Mouse (Mus musculus) intestine, postnatal 0 days (tissue): ENCODE results near the gene Ropn1. TPM values are rescaled to one million over a fixed set of nuclear protein-coding genes. Genes with fewer than 3 reads are reported as not detected.
A peak's percentile ranks its signal among the peaks of the same experiment; 100 is the strongest.

Experiments
- ATAC-seq: fragments of 200-750 bp; cut with Nextera tagmentation; 2 replicates; pipeline ENCODE4 v1.8.0; 2017; ENCODE audit warnings: mild to moderate bottlenecking, moderate TSS enrichment, moderate library complexity
- H3K27ac ChIP-seq: fragments of 300-500 bp; sonication (generic); 2 replicates; pipeline ENCODE4 v1.5.1; 2014; ENCODE audit warnings: mild to moderate bottlenecking, low read depth, low read length, moderate library complexity
- H3K27me3 ChIP-seq: fragments of 300-500 bp; sonication (generic); replicated peaks from 2 replicates; pipeline ENCODE4 v1.6.1; 2014; ENCODE audit warnings: low read length, mixed read lengths; ENCODE audit not compliant: control insufficient read depth, insufficient read depth
- H3K36me3 ChIP-seq: fragments of 300-500 bp; sonication (generic); 2 replicates; pipeline ENCODE4 v1.6.1; 2014; ENCODE audit warnings: mild to moderate bottlenecking, moderate library complexity; ENCODE audit not compliant: control insufficient read depth, insufficient read depth
- H3K4me1 ChIP-seq: fragments of 300-500 bp; sonication (generic); replicated peaks from 2 replicates; pipeline ENCODE4 v1.6.1; 2014; ENCODE audit warnings: antibody characterized with exemption, low read length, mixed read lengths; ENCODE audit not compliant: control insufficient read depth, insufficient read depth
- H3K4me2 ChIP-seq: fragments of 300-500 bp; sonication (generic); replicated peaks from 2 replicates; pipeline ENCODE4 v1.6.1; 2014; ENCODE audit warnings: low read depth, mild to moderate bottlenecking, moderate library complexity
- H3K4me3 ChIP-seq: fragments of 300-500 bp; sonication (generic); 2 replicates; pipeline ENCODE4 v1.5.1; 2014; ENCODE audit warnings: low read depth, low read length
- H3K9ac ChIP-seq: fragments of 300-500 bp; sonication (generic); 2 replicates; pipeline ENCODE4 v1.6.1; 2014; ENCODE audit warnings: mild to moderate bottlenecking, low read depth, low read length
- H3K9me3 ChIP-seq: fragments of 300-500 bp; sonication (generic); 2 replicates; pipeline ENCODE4 v1.6.1; 2016; ENCODE audit warnings: mixed run types; ENCODE audit not compliant: control insufficient read depth
- CTCF ChIP-seq: sonication (generic); IDR thresholded peaks from 2 replicates; pipeline ENCODE4 v1.5.1; 2016; ENCODE audit warnings: low read depth, mild to moderate bottlenecking, control low read depth, antibody characterized with exemption, moderate library complexity
- WGBS: fragments of 180-500 bp; shearing (Covaris S2); extraction: QIAGEN DNeasy Blood & Tissue Kit; methylation state at CpG from one replicate; pipeline ENCODE4 v1.1.7; 2014; 5-methylcytosine and 5-hydroxymethylcytosine counted together
- polyA plus RNA-seq: library from polyadenylated mRNA; unstranded; fragments of >200 nt; fragmentation: Nextera tagmentation; extraction: Ambion mirVana; gene quantifications from 2 replicates; pipeline ENCODE4 v1.2.1, GENCODE M21; 2015

The Ropn1 gene
- polyA plus RNA-seq, 1 experiment from 2014 or later: not detected

GRCm38 (mm10) chr16:34700165-34700827 lies 50.6 kb downstream of the Ropn1 start:
- peak; percentile 56 for ATAC-seq
- Histone ChIP-seq H3K9me3 (no peaks in the 10 kb centered on the region), H3K4me1 (no peaks in the 10 kb centered on the region), H3K27me3 (no peaks in the 10 kb centered on the region), H3K27ac (no peak overlapping the region), H3K36me3 (0 out of 2 replicates have a peak, but pooled peaks cover under 1% of the 10 kb centered on the region), H3K4me3 (no peak overlapping the region), H3K4me2 (no peak overlapping the region), H3K9ac (no peak overlapping the region)
- WGBS: 14% methylated on average over 7 of the region's 7 CpGs
- peak; percentile 90 for TF ChIP-seq CTCF

- Histone ChIP-seq H3K36me3 (0 out of 2 replicates have a peak, but pooled peaks cover 2% of the 10 kb centered on the region), H3K4me1 (no peaks in the 10 kb centered on the region), H3K4me3 (no peak overlapping the region), H3K9ac (no peak overlapping the region), H3K27ac (no peak overlapping the region), H3K9me3 (no peaks in the 10 kb centered on the region), H3K4me2 (no peak overlapping the region), H3K27me3 (no peaks in the 10 kb centered on the region)
- TF ChIP-seq CTCF: no peak
- WGBS: 69% methylated on average over 6 of the region's 6 CpGs
- ATAC-seq: no peak
Observed at GRCm38 (mm10) chr16:34700828-34701216, 51.1 kb downstream of the Ropn1 start.

DNA sequence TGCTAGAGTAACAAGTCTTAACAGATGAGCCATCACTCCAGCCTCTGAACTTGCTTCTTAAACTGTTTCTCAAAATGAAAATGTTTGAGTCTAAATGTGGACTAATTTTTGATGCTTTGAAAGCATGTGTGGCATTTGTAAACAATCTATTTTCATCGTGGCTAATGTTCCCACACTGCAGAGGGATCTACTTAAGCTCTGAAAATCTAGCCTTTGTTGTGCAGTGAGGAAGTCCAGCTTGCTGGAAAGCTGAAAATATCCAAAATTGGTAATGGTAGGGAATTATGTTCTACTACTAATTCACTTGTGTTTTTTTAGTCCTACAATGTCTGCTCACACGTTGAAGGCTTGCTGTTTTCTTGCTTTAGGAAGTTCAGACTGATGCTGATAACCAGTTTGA lies 56.3 kb downstream of the Ropn1 start:
- WGBS: 59% methylated on average over 2 of the region's 2 CpGs
- no peaks in the 10 kb centered on the region for H3K4me1 ChIP-seq
- ATAC-seq: no peak
- H3K27me3 ChIP-seq: no peaks in the 10 kb centered on the region
- H3K27ac ChIP-seq: 0 out of 2 replicates have a peak overlapping the region, but pooled peaks have one; percentile 61
- no peak overlapping the region for H3K4me2 ChIP-seq
- H3K9ac ChIP-seq: no peak overlapping the region
- no peaks in the 10 kb centered on the region for H3K9me3 ChIP-seq
- no peak overlapping the region for H3K4me3 ChIP-seq
- peaks cover 14% of the 10 kb centered on the region for H3K36me3 ChIP-seq
- no peak for TF ChIP-seq CTCF

DNA sequence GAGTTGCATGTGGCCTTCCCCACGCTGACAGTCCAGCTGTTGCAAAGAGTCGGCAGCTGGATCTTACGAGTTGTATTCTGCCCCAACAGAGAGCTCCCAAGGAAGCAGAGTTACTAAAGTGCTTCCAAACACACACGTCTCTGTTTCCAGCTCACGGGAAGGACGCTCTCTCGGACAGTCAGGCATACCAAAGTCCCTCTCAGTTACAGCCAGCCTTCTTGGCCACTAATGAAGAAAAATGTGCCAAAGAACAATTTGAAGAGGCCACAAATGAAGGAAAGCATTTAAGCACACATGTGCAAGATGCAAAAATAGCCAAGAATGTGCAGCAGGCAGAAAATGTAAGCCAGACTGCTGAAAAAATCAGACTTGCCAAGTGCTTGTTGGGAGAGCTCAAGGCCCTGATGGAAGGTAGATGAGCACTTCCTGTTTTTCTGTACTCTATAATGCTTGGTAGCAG lies 56.8 kb downstream of the Ropn1 start:
- H3K27me3 ChIP-seq: no peaks in the 10 kb centered on the region
- H3K9me3 ChIP-seq: no peaks in the 10 kb centered on the region
- H3K9ac ChIP-seq: no peak overlapping the region
- H3K4me3 ChIP-seq: no peak overlapping the region
- 65% methylated on average over 7 of the region's 7 CpGs for WGBS
- no peaks in the 10 kb centered on the region for H3K4me1 ChIP-seq
- no peak for ATAC-seq
- H3K36me3 ChIP-seq: peaks cover 14% of the 10 kb centered on the region
- no peak for TF ChIP-seq CTCF
- H3K4me2 ChIP-seq: no peak overlapping the region
- H3K27ac ChIP-seq: peak overlapping the region; percentile 61; the same call in 1 of the 2 replicates

DNA sequence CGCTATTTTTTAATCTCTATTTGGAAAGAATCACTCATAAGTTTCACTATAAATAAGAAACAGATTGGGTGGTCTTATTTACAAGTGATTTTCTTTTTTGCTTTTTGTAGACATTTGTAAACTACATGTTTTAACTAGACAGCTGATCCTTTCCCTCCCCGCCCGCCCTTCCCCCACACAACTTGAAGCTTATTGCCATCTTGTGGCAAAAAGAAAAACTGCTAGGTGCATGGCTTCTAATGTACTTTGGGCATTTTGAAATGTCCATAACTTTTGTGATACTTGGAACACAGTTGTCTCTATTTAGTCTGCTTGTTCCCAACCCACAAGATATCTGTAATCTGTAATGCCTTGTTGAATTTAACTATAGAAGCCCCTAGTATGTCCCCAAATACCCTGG lies 61.8 kb downstream of the Ropn1 start:
- no peak overlapping the region for H3K9ac ChIP-seq
- TF ChIP-seq CTCF: peak; percentile 72
- no peak for ATAC-seq
- H3K4me2 ChIP-seq: no peak overlapping the region
- H3K9me3 ChIP-seq: no peaks in the 10 kb centered on the region
- no peaks in the 10 kb centered on the region for H3K27me3 ChIP-seq
- WGBS: 83% methylated on average over 3 of the region's 3 CpGs
- H3K27ac ChIP-seq: no peak overlapping the region
- H3K4me1 ChIP-seq: no peaks in the 10 kb centered on the region
- no peak overlapping the region for H3K4me3 ChIP-seq
- H3K36me3 ChIP-seq: peaks cover 10% of the 10 kb centered on the region

DNA sequence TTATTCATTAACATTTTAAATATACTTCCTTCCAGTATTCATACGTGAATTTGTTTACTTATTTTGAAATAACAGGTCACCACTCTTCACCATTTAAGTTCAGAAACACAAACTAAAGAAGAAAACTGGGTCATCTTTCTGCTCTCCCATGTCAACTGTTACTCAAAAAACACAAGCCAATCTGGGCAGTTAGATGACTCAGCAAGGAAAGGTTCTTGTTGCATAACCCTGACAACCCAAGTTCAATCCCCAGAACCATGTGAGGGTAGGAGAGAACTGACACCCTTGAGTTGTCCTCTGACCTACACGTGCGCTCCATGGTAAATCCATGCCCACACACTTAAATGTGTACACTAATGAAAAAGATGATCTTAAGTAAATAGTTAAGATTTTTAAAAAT lies 75.4 kb downstream of the Ropn1 start:
- H3K4me2 ChIP-seq: no peak overlapping the region
- H3K27me3 ChIP-seq: no peaks in the 10 kb centered on the region
- peaks cover 12% of the 10 kb centered on the region; the same call in 1 of the 2 replicates for H3K36me3 ChIP-seq
- H3K4me3 ChIP-seq: no peak overlapping the region
- TF ChIP-seq CTCF: no peak
- H3K9ac ChIP-seq: no peak overlapping the region
- no peaks in the 10 kb centered on the region for H3K4me1 ChIP-seq
- 88% methylated on average over 3 of the region's 3 CpGs for WGBS
- ATAC-seq: no peak
- no peaks in the 10 kb centered on the region for H3K9me3 ChIP-seq
- no peak overlapping the region for H3K27ac ChIP-seq

Other genes with a start within 250 kb of the Ropn1 start
- 7.5 and 8.0 TPM in 2 replicates for gene Kalrn, start 76.4 kb upstream of the Ropn1 start, polyA plus RNA-seq
- gene Ccdc14, start 40.7 kb downstream of the Ropn1 start, polyA plus RNA-seq: 1.7 and 1.8 TPM in 2 replicates
- gene Mylk, start 95.3 kb downstream of the Ropn1 start, polyA plus RNA-seq: 562 and 659 TPM in 2 replicates